Mouse (Mus musculus) spleen, adult 2 months (tissue): ENCODE data around the gene Vmn1r86.

Experiments
- CTCF ChIP-seq: fragments of 200-500 bp; IDR thresholded peaks from 2 replicates; pipeline ENCODE4 v1.5.1; 2011; ENCODE audit warnings: mild to moderate bottlenecking, inconsistent platforms; ENCODE audit not compliant: insufficient read depth, insufficient read length, insufficient replicate concordance; ENCODE audit errors: extremely low read depth
- POLR2A ChIP-seq: fragments of 200-500 bp; IDR thresholded peaks from 2 replicates; pipeline ENCODE4 v1.6.1; 2011; ENCODE audit warnings: low read depth, low read length, inconsistent platforms

- TF ChIP-seq POLR2A (no peak), CTCF (no peak)
Measured at GRCm38 (mm10) chr7:13053501-13053900, 66.2 kb downstream of the Vmn1r86 start.
